Mouse (Mus musculus) embryo, embryonic 10 days (tissue): ENCODE measurements around the gene Tepsin.

Experiments
- DNase-seq: peaks from one replicate; pipeline ENCODE4 v3.0.0-alpha.2; 2015; ENCODE audit warnings: low spot score

Gene Tepsin

DNA sequence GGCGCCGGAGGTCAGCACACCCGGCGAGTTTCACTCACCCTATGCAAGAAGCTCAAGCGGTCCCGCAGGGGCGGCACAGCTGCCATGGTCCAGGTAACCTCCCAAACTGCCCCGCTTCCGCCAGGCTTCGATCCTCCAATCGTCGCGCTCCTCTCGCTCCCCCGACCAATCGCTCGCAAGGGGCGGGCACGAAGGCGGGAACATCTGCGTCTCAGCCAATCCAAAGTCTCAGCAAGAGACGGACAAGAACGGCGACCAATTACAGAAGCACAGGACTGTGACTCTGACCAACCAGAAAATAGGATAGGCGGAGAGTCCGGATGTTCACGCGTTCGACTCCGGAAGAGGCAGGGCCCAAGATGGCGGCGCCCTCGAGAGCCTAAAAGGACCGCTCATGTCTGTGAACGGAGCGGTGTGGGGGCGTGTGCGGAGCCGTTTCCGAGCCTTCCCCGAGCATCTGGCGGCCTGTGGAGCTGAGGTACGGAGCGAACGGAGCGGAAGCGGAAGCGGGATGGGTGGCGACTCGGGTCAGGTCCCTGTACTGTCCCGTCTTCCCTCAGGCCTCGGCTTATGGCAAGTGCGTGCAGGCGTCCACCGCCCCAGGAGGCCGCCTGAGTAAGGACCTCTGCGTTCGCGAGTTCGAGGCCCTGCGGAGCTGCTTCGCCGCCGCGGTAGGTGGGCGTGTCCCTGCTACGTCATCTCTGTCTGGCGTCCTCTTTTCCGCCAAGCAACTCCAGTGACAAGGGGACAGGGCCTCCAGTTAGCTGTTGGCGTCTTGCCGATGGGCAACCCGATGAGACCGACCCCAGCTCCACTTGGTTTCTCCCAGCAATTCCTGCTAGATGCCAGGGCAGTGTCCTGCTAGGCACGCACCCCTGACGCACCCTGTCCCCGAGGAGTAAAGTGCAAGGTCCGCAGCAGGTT lies at the start of gene Tepsin, which contains the start of gene Ndufaf8:
Gene Tepsin (minus strand): TSS at position 144 of the 924 bp plus-strand sequence.
Gene Ndufaf8 (plus strand): TSS at position 341 of the 924 bp plus-strand sequence.
- DNase-seq, result peak; percentile 98

DNA sequence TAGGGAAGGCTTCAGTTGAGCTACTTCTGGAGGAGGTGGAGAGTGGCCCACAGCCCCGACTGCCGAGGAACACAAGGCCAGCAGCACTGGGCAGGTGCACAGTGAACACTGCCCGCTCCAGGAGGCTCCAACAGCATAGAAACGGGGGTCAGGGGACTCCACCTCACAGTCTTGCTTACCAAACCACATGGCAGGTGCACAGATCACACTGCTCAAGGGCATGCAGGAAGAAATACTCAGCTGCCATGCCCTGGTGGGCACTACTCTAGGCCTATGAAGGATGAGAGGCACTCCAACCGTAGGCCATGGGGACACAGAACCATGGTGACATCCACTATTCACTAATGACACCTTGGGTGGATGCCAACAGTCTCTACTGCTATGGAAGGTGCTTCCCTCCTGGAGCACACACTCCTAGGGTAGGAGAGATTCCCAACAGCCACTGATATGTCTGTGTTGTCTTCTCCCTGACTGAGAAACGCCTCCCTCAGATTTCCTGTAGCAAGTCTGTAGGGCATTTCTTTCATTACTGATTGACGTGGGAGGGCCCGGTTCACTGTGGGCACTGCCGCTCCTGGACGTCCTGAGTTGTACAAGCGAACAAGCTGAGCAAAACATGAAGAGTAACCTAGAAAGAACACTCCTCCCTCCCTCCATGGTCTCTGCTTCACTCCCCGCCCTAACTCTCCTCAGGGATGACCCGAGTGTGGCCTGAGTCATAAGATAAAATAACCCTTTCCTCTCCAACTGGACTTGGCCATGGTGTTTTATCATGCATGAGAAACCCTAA lies 45.4 kb upstream of the Tepsin start:
- DNase-seq, result no peak

DNA sequence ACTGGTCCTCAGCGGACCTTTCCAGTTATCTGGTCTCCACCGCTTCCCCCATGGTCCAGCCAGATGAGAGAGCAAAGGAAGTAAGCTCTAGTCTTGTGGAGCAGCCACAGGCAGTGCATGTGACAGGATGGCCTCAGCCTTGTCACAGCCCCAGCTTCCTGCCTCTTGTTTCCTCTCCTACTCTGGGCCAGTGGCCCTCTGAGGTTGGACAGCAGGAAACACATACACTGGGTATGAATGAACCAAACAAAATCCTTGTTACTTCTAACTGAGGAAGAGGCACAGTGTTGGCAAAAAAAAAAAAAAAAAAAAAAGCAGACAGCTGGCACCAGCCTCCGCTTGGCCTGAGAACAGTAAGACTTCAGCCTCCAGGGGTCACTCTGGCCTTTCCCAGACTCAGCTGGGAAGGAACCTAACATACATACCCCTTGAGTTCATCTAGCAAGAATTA lies 44.1 kb upstream of the Tepsin start:
- peak; percentile 20 for DNase-seq

DNA sequence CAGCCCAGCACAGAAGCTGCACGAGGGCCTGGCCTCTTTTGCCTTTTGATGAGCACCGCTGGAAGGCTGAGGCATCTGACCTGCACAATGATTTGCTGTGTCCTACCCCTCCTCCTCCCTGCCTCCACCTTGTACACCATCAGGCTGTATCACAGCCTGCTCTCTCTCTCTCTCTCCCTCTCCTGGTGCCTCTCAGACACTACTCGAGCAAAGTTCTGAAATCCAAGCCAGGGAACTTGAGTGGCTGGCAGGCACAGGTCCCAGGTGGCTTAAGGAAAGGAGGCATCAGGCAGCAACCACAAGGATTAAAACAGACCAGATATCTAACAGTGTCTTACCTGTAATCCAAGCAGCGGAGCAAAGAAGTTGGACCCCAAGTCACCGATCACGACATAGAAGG lies 41.7 kb upstream of the Tepsin start:
- DNase-seq, result no peak

DNA sequence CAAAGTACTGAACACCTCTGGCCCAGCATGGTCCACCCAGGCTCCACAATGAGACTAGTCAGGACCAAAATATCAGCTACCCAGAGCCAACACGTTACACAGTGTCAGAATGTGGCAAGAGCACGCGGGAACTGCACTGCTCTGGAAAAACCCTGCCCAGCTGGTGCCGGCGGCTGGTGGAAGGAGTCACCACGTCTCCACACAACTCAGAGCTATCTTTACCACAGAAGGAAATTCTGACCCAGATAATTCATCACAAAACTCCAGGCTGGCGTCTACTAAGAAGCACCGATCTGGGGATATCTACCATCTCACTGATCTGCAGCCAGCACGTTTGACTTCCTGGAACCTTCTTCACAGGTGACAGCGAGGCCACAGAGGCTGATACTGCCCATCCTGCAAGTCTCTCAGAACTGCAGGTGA lies 40.8 kb upstream of the Tepsin start:
- no peak for DNase-seq

DNA sequence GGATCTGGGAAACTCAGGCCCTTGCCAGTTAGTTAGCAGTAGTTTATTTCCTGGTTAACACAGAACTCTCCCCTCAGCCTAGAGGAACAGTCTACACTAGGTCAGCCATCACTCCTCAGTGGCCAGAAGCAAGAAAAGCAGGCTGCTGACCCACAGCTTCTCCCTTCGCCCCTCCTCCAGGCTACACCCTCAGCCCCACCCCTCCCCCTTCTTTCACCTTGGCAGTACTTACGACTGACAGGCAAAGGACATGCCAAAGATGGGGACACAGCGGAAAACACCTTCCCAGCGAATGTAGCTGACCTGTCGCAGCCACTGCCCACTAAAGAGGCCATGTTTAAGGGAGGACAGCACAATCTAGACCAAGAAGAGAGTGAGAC lies 39.1 kb upstream of the Tepsin start:
- DNase-seq, result no peak

DNA sequence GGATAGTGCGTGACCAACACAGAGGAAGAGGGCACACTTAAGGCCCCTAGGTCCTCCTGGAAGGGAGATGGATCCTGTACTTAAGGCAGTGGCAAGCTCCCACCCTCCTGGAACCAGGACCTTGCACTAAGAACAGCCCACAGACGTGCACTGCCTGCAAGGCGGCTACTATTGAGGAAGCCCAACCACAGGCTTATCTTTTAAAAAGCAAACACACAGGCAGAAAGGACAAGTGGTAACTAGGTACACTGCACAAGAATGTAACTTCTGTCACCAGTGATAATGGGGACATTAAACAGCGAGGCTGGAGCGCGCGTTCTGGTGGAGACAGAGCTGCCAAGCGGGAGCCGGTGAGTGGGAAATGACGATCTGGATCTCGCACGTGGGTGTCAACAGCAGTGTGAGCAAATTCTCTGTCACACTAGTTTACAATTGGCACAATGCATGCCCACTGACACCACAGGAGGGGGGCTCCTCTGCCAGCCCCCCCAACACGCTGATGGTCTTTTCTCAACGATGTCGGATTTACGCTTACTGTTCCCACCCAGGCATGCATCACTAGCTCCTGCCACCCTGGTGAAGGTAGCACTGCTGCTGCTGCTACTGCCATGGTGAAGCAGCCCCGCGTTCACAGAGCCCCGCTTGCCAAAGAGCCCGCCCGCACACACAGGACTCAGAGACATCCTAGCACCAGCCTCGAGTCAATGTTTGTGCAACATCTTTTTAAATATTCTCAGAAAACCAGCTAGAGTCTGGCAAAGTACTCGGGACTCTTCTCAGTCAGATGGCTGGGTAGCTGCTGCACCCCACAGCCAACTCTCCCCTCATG lies 38.5 kb upstream of the Tepsin start:
- peak; percentile 16 for DNase-seq

DNA sequence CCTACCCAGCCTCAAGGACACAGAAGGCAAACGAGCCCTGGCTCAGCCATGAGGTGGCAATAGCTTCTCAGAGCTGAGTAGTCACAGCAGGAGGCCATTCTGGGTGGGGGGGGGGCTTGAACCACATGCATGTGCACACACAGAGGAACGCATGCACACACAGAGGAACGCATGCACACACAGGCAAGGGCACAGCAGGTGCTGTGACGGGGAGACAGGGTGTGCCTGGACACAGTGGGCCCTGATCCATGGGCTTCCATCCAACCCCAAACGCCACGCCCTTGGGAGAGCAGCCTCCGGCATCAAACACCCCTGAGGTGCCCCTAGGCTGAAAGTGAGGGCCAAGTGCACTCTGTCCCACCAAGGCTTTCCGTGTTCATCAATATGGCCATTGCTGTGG lies 37.7 kb upstream of the Tepsin start:
- DNase-seq, result no peak

DNA sequence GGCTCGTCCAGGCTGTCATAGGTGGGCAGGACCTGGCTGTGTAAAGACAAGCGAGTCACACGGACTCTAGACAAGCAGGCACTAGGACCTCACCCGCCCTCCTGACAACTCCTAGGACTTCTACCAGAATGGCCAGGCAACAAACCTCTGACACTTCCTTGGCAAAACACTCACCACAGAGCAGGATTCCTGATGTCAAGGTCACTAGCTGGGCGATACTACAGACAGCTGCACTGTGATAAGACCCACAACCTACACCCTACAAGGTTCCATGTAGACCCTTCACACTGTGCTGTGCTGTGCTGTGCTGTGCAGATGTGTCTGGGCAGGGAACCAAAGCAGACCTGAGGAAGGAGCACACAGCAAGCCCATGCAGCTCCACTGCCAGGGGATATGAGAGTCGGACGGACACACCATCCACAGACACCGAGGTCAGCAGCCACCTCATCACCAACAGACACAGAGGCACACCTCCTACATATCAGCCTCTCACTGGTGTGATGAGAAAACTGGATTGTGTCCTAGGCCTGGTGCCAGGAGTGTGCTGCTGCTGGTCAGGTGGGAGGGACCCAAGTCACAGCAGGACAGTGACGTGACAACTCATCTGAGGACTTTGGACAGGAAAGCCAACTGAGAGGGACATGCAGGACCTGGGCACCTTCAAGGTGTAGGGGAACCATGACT lies 36.5 kb upstream of the Tepsin start:
- no peak for DNase-seq

DNA sequence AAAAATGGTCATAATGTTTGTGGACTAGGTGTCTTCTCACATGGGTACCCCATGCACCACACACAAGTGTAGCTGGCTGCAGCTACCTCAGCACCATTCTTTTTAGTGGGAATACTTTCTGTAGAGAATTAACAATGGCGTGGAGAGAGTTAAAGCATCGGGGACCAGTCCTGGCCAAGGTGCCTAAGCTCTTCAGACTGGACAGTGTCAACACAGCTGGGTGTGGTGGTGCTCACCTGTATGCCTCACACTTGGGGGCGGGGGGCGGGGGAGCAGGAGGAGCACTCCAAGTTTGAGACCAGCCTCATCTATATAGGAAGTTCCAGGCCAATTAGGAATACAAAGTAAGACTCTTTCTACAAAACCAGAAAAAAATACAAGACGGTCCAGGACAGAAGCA lies 35.6 kb upstream of the Tepsin start:
- DNase-seq, result no peak

DNA sequence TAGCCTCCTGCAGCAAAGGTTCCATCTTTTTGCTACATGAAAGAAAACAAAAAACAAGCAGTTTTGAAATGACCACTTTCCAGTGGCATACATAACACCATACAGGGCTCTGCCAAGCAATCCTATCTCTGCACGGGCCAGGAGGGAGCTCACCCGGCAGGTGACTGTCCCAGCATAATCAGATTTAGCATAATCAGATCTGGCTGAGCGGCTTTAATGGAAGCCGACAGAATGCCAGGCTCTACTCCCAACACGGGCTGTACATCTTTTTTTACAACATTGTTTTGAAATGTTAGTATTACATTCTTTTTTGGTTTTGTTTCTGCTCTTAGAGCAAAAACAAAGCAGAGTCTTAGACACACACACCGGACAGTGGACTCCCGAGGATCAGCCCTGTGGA lies 30.8 kb upstream of the Tepsin start:
- no peak for DNase-seq

DNA sequence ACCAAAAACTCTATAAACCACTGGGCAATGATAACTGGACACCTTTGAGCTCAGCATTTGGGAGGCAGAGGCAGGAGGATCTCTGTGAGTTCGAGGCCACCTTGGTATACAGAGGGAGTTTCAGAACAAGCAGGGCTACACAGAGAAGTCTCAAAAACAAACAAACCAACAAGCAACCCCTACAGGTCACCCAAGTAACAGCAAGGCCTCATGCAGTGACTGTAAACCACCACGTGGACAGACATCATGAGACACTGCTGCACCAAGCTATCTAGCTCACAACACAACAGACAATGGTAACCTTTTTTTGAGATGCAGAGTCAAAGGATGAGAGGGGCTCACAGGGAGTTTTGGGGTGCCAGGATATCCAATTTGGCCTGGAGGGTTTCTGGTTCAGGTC lies 28.3 kb upstream of the Tepsin start:
- DNase-seq, result no peak

DNA sequence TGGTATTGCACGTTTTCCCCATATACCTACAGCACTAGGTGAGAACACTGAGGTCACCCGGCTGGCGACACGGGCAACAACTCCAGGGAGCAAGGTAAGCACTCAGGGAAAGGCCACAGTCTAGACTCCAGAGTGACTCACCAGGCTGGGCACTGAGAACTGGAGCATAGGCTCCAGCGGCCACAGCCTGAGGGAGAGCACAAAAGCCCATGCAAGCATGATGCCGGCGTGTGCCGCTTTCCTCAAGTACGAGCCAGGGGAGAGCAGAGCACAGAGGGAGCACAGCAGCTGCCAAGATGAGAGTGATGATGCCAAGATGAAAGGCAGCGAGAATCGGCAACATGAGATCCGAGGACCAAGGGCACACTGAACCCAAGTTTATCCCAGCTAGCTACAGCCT lies 23.6 kb upstream of the Tepsin start:
- no peak for DNase-seq

DNA sequence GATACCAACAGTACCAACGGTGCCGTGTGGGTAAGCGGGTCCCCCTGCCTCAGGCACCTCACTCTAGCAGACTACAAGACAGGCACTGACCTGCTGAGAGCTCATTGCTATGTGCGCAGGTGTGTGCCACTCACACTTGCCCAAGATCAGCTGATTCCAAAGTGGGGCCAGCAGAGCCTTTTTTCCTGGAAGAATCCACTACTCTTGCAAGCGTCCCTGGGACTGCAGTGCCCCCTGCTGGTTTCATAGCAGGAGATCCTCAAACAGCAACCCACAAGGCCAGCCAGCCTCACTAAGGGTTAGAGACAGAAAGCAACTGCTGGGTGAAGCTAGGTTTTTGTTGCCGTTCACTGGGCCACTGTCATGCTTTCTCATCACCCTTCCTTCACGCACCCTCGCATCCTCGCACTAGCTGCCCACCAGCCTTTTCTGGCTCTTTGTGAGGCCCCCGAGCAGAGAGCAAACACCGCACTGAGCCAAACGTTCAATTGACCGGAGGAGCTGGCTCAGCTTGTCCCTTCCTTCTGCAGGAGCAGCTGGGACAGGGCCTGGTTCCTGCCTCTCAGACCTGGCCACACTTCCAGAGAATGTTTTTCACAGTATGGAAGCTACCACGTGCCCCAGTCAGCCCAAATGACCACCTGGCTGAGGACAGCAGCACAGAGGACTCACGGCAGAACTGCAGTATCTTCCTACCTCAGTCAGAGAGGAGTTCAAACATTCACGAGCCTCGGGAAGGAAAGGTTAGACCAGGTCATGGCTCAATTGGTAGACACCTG lies 22.3 kb upstream of the Tepsin start:
- DNase-seq, result peak; percentile 69

DNA sequence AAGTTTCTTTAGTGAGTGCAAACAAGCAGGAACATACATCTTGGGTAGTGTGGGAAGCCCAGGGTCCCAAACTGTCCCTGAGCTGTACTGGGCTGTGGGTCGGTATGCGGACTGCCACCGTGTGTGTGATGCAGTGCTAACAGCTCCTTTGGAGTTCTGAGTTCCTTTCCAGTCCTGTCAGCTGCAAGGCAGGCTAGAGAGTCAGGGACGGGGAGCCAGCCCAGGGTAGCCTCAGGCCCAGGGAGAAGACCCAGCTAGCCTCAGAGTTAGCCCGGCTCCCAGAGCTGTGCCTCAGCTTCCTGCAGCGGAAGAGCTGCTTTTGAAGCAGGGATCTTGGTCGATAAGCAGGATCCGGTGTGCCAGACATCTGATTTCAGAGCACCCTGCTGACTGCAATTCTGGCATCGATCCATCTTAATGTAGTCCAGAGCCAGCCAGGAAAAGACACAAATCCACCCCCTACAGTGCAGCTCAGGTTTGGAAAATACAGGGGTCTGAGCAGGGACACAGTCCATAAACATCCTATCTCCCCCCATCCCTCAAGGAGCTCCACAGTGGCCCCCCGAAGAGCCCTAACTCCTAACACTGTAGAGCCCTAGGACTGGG lies 21.5 kb upstream of the Tepsin start:
- DNase-seq, result no peak

DNA sequence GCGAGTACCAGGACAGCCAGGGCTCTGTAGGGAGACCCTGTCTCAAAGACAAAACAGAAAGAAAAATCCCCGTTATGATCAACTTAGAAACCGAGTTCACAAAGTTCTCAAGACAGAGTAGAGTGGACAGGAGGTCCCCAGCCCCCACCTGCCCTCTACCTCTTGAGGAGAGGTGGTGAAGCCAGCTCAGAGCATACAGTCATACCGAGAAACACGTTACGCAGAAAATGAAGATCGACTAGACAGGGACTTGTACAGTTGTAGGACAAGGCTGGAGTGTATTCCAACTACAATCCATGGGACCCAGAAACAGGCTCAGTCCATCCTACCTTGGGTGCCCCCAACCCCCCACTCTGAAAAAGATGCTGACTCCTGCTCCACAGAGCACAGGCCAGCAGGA lies 20.6 kb upstream of the Tepsin start:
- no peak for DNase-seq

DNA sequence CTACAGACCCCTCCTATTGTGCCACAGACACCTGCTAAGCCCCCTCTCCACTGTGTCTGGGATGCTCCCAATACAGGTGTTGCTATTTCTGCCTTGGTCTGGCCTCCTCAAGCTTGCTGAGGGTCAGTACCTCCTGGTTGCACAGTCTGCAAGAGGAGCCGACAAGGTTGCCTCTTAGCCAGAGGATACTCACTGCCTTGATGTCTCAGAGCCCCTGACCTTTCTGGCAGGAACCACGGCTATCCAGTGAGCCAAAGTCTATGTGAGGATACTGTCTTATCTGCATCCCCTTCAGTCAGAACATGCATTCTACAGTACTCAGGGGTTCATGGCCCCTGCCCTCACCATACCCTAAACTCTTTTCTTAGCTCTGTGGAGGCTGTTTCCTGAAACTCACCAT lies 19.1 kb upstream of the Tepsin start:
- no peak for DNase-seq

DNA sequence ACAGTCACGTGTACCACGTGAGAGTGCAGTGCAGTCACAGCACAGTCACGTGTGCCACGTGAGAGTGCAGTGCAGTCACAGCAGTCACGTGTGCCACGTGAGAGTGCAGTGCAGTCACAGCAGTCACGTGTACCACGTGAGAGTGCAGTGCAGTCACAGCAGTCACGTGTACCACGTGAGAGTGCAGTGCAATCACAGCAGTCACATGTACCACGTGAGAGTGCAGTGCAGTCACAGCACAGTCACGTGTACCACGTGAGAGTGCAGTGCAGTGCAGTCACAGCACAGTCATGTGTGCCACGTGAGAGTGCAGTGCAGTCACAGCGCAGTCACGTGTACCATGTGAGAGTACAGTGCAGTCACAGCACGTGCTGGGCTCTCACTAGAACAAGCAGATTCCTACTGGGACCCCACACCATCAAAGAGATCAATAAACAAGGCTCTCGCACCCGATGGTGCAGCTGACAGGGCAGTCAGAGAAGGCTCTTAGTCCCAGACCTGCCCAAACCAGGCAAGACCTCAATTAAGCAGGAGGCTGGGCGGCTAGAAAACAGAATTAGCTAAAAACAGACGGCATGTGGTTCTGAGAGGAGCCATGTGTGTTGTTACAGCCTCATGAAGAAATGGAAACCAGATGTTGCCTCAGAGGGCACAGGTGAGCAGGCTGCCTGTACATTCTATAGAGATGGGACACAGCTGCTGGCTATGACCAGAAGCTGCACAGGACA lies 16.1 kb upstream of the Tepsin start:
- DNase-seq, result peak; percentile 71

DNA sequence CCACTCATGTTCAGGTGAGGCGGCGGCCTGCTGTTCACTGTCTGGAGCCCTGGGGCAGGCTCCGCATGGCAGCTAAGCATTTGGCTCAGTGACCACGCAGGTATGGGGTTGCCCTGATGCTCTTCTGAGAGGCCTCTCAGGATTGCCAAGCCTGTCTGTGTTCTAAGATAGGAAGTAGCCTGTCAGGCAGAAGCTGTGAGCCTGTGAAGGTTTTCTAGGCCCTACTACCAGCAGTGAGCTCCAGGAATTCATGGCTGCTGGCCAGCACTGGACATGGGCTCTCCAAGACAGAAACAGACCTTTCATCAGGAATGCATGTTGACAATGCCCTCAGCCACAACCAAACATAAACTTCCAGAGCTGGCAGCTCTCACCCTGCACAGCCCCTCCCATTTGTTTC lies 13.6 kb upstream of the Tepsin start:
- no peak for DNase-seq

DNA sequence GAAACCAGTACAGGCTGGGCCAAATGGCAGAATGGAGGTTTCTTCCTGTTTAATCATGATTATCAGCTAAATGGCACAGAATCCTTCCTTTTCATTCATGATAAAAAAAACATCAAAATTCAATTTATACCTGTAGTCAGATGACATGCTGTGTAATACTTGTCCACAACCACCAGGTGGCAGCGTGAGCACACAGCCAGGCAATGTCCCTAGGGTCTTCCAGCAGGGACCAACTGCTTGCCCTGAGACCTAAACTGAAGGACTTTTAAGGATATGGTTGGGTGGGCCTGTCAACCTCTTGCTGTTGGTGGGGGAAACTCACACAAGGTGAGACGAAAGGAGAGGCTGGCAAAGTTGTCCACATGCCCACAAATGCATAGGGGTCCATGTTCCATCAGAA lies 12.5 kb upstream of the Tepsin start:
- DNase-seq, result peak; percentile 92
